Mouse (Mus musculus) liver, embryonic 14.5 days (tissue): ENCODE results near the gene Arnt2. TPM values are rescaled to one million over a fixed set of nuclear protein-coding genes. Genes with fewer than 3 reads are reported as not detected.

Experiments
- ATAC-seq: fragments of 200-750 bp; cut with Nextera tagmentation; 2 replicates; pipeline ENCODE4 v1.8.0; 2017; ENCODE audit warnings: moderate number of reproducible peaks, mild to moderate bottlenecking, moderate library complexity; ENCODE audit not compliant: insufficient read depth
- DNase-seq, 3 experiments: peaks; one replicate each; pipeline ENCODE4 v3.0.0-alpha.2; 2012 to 2013; ENCODE audit warnings: low read depth in 3 of 3, low spot score in 3 of 3
- H3K27ac ChIP-seq: fragments of 300-500 bp; sonication (generic); 2 replicates; pipeline ENCODE4 v1.5.1; 2014; ENCODE audit warnings: moderate library complexity, mild to moderate bottlenecking, control low read depth, inconsistent platforms
- H3K27me3 ChIP-seq: fragments of 300-500 bp; sonication (generic); 2 replicates; pipeline ENCODE4 v1.6.1; 2014; ENCODE audit warnings: mild to moderate bottlenecking, low read length, moderate library complexity; ENCODE audit not compliant: control insufficient read depth, insufficient read depth
- H3K36me3 ChIP-seq: fragments of 300-500 bp; sonication (generic); replicated peaks from 2 replicates; pipeline ENCODE4 v1.6.1; 2014; ENCODE audit warnings: low read depth; ENCODE audit not compliant: control insufficient read depth, insufficient read depth
- H3K4me1 ChIP-seq, 2 experiments: fragments of 200-500 bp in 1 of 2; fragments of 300-500 bp in 1 of 2; sonication (generic) in 1 of 2; replicated peaks; 2 replicates each; pipeline ENCODE4 v1.6.1; 2012 to 2014; ENCODE audit warnings: antibody characterized with exemption in 1 of 2, inconsistent platforms in 1 of 2, low read length in 1 of 2; ENCODE audit not compliant: control insufficient read depth in 2 of 2, insufficient read depth in 2 of 2
- H3K4me2 ChIP-seq: fragments of 300-500 bp; sonication (generic); 2 replicates; pipeline ENCODE4 v1.6.1; 2014; ENCODE audit warnings: low read depth, mild to moderate bottlenecking, control low read depth, moderate library complexity
- H3K4me3 ChIP-seq, 2 experiments: fragments of 200-500 bp in 1 of 2; fragments of 300-500 bp in 1 of 2; sonication (generic) in 1 of 2; 2 replicates each; pipeline ENCODE4 v1.5.1; 2012 to 2014; ENCODE audit warnings: low read depth in 2 of 2, low read length in 2 of 2, mild to moderate bottlenecking in 2 of 2, control low read depth in 1 of 2, inconsistent platforms in 1 of 2, moderate library complexity in 1 of 2; ENCODE audit not compliant: insufficient read depth in 1 of 2
- H3K9ac ChIP-seq: fragments of 300-500 bp; sonication (generic); replicated peaks from 2 replicates; pipeline ENCODE4 v1.6.1; 2014; ENCODE audit warnings: mild to moderate bottlenecking, control low read depth, moderate library complexity
- H3K9me3 ChIP-seq: fragments of 300-500 bp; sonication (generic); 2 replicates; pipeline ENCODE4 v1.6.1; 2016; ENCODE audit warnings: low read length, mixed read lengths; ENCODE audit not compliant: control insufficient read depth
- CTCF ChIP-seq: IDR thresholded peaks from 2 replicates; pipeline ENCODE4 v1.5.1; 2016; ENCODE audit warnings: antibody characterized with exemption, low read depth, control low read depth
- EP300 ChIP-seq: IDR thresholded peaks from 2 replicates; pipeline ENCODE4 v1.6.1; 2016; ENCODE audit warnings: antibody characterized with exemption, low read depth
- WGBS: fragments of 180-500 bp; shearing (Covaris S2); extraction: QIAGEN DNeasy Blood & Tissue Kit; methylation state at CpG from one replicate; pipeline ENCODE4 v1.1.7; 2014; ENCODE audit not compliant: insufficient replicate concordance; 5-methylcytosine and 5-hydroxymethylcytosine counted together
- polyA plus RNA-seq, 2 experiments: library from polyadenylated mRNA; depleted of rRNA in 1 of 2; stranded (reverse) in 1 of 2; unstranded in 1 of 2; fragments of >200 nt; fragmentation: Nextera tagmentation in 1 of 2; extraction: Ambion mirVana in 1 of 2; gene quantifications; 2 replicates each; pipeline versions ENCODE4 v1.2.1 to v1.2.3; 2012 to 2014

The Arnt2 gene
- polyA plus RNA-seq, 2 experiments = 0.16 to 0.39 TPM

DNA sequence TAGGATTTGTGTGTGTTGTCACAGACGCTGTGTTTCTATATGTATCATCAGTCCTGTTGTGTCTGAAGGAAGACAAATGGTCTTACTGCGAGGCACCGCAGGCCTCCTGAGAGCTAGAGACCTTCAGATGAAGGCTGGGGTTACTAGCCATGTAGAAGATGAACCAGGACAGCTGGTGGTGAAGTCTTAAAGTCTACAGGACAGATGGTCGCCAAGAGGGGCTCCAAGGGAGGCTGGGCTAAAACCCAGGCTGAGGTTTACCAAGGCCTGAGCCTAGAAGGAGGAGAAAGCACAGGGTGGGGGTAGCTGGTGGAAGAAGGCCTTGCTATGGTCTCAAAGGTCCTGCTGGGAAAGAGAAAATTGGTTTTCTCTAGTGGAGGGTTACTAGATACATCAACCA, 36.3 kb downstream of the Arnt2 start:
- DNase-seq (no peak), ATAC-seq (no peak)
- TF ChIP-seq EP300 (no peak), CTCF (no peak)
- Histone ChIP-seq H3K9ac (no peak overlapping the region), H3K4me3 (no peak overlapping the region), H3K36me3 (no peaks in the 10 kb centered on the region), H3K4me2 (no peak overlapping the region), H3K27ac (no peak overlapping the region), H3K4me1 (no peaks in the 10 kb centered on the region), H3K9me3 (no peaks in the 10 kb centered on the region), H3K27me3 (no peaks in the 10 kb centered on the region)
- WGBS = 56% methylated on average over 4 of the region's 4 CpGs

DNA sequence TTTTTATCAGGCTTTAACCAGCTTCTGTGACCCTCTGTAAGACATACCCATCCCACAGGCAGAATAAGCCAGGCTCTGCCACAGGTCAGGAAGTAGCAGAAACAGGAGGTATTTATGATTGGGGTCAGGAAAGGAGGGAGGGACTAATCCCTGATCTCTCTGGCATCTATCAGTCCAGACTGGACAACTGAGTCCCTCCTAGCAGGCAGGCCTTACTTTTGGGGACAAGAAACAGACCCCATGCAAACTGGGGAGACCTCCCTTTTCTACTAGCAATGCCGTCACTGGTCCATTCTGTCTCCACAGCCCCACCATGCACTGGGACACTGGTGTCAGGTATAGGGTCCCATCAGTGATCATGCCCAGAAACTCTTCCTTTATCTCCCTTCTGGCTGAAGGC, 37.1 kb downstream of the Arnt2 start:
- Histone ChIP-seq H3K4me2 (no peak overlapping the region), H3K4me1 (no peaks in the 10 kb centered on the region), H3K4me3 (no peak overlapping the region), H3K9me3 (no peaks in the 10 kb centered on the region), H3K27me3 (no peaks in the 10 kb centered on the region), H3K27ac (no peak overlapping the region), H3K9ac (no peak overlapping the region), H3K36me3 (no peaks in the 10 kb centered on the region)
- WGBS = 71% methylated on average over 1 of the region's 1 CpGs
- DNase-seq (no peak), ATAC-seq (no peak)
- TF ChIP-seq EP300 = no peak
- no peak for TF ChIP-seq CTCF

- no peak overlapping the region for H3K4me2 ChIP-seq
- H3K4me1 ChIP-seq = no peaks in the 10 kb centered on the region
- no peak overlapping the region for H3K4me3 ChIP-seq
- no peaks in the 10 kb centered on the region for H3K36me3 ChIP-seq
- 51% methylated on average over 7 of the region's 7 CpGs for WGBS
- no peak for ATAC-seq
- no peaks in the 10 kb centered on the region for H3K9me3 ChIP-seq
- no peaks in the 10 kb centered on the region for H3K27me3 ChIP-seq
- DNase-seq = no peak
- H3K27ac ChIP-seq = no peak overlapping the region
- TF ChIP-seq CTCF (no peak), EP300 (no peak)
- H3K9ac ChIP-seq = no peak overlapping the region
Observed at GRCm38 (mm10) chr7:84372280-84372679, 37.7 kb downstream of the Arnt2 start.

- 53% methylated on average over 6 of the region's 6 CpGs for WGBS
- H3K9ac ChIP-seq = no peak overlapping the region
- no peak for ATAC-seq
Observed at GRCm38 (mm10) chr7:84370911-84371592, 38.9 kb downstream of the Arnt2 start.

DNA sequence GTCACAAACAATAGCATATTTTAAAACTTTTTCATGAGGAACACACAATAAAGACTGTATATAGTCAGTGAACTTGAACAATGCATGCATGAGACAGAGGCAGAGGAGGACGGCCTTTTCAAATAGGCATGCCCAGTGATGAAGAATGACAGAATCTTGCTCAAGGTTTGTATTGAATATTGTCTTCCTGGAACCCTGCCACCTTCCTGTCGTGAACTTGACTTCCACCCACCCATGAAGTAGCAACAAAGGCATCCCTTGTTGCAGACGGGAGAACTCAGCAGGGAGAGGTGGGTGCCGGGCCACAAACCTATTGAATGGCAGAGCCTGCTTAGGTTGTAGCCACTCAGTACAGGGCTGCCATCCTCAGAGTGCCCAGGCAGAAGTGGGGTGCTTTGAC, 43.7 kb downstream of the Arnt2 start:
- no peak for TF ChIP-seq CTCF
- no peak for TF ChIP-seq EP300
- no peaks in the 10 kb centered on the region for H3K4me1 ChIP-seq
- H3K9me3 ChIP-seq = no peaks in the 10 kb centered on the region
- H3K27ac ChIP-seq = no peak overlapping the region
- no peak overlapping the region for H3K9ac ChIP-seq
- H3K27me3 ChIP-seq = no peaks in the 10 kb centered on the region
- no peak overlapping the region for H3K4me3 ChIP-seq
- H3K36me3 ChIP-seq = no peaks in the 10 kb centered on the region
- no peak for ATAC-seq
- 60% methylated on average over 4 of the region's 4 CpGs for WGBS
- no peak for DNase-seq
- no peak overlapping the region for H3K4me2 ChIP-seq

More at GRCm38 (mm10) chr7:84370911-84371592, 38.9 kb downstream of the Arnt2 start:
- no peak overlapping the region for H3K4me3 ChIP-seq
- no peaks in the 10 kb centered on the region for H3K27me3 ChIP-seq
- H3K4me1 ChIP-seq = no peaks in the 10 kb centered on the region
- H3K36me3 ChIP-seq = no peaks in the 10 kb centered on the region
- TF ChIP-seq EP300 = no peak
- TF ChIP-seq CTCF = no peak
- no peaks in the 10 kb centered on the region for H3K9me3 ChIP-seq
- no peak for DNase-seq
- no peak overlapping the region for H3K4me2 ChIP-seq
- H3K27ac ChIP-seq = no peak overlapping the region
